Mouse (Mus musculus) adrenal gland, adult (tissue): Measurements from ENCODE around the gene Shisa7.
"Not testable (repeated sequence)": the region's sequence is repeated elsewhere in the genome, so short reads cannot be mapped to it uniquely, and the experiment has no call there.

ENCODE experiments used
- DNase-seq, 2 experiments: peaks; one replicate each; pipeline ENCODE4 v3.0.0; 2022 to 2023; ENCODE audit warnings: low spot score in 1 of 2; ENCODE audit not compliant: inconsistent age in 2 of 2

Shisa7 gene

GRCm38 (mm10) chr7:4844245-4844916 lies at the start of gene Shisa7:
Shisa7 (minus strand) TSS chr7:4844696.
- no peak for DNase-seq

DNA sequence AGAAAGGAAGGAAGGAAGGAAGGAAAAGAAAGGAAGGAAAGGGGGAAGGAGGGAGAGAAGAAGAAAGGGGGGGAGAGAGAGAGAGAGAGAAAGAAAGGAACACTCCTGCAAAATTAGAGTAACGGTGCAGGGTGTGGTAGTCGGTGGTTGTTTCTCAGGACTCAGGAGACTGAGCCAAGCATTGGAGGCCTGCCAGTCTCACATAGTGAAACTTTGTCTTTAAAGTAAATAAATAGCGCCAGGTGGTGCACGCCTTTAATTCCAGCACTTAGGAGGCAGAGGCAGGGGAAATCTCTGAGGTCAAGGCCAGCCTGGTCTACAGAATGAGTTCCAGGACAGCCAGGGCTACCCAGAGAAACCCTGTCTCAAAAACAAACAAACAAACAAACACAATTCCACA lies 42.2 kb upstream of the Shisa7 start:
- no peak for DNase-seq

- DNase-seq = not testable (repeated sequence)
These were observed 34.5 kb upstream of the Shisa7 start for GRCm38 (mm10) chr7:4879036-4879435.

- peak in 1 of 2 experiments; percentile 64 for DNase-seq
These were observed 33.7 kb upstream of the Shisa7 start for GRCm38 (mm10) chr7:4878186-4878585.

GRCm38 (mm10) chr7:4877226-4877625 lies 32.7 kb upstream of the Shisa7 start:
- no peak for DNase-seq

- DNase-seq = peak; percentile 94 to 96
These were observed 32.3 kb upstream of the Shisa7 start, which contains the start of gene Isoc2a for GRCm38 (mm10) chr7:4876753-4877221. Isoc2a (plus strand) TSS chr7:4877153.

GRCm38 (mm10) chr7:4870133-4870532 lies 25.6 kb upstream of the Shisa7 start, which contains the start of gene Isoc2b:
Isoc2b (minus strand) TSS chr7:4870258.
- DNase-seq = no peak

GRCm38 (mm10) chr7:4866631-4867180 lies 22.2 kb upstream of the Shisa7 start:
- DNase-seq = peak in 1 of 2 experiments; percentile 70

GRCm38 (mm10) chr7:4865579-4866493 lies 21.3 kb upstream of the Shisa7 start:
- peak; percentile 97 to 99 for DNase-seq

- peak; percentile 61 to 84 for DNase-seq
These were observed 20.6 kb upstream of the Shisa7 start for GRCm38 (mm10) chr7:4865090-4865489.

GRCm38 (mm10) chr7:4864130-4864845 lies 19.8 kb upstream of the Shisa7 start:
- DNase-seq = peak in 1 of 2 experiments; percentile 83

- peak in 1 of 2 experiments; percentile 75 for DNase-seq
These were observed 19.1 kb upstream of the Shisa7 start for GRCm38 (mm10) chr7:4863541-4864080.

DNA sequence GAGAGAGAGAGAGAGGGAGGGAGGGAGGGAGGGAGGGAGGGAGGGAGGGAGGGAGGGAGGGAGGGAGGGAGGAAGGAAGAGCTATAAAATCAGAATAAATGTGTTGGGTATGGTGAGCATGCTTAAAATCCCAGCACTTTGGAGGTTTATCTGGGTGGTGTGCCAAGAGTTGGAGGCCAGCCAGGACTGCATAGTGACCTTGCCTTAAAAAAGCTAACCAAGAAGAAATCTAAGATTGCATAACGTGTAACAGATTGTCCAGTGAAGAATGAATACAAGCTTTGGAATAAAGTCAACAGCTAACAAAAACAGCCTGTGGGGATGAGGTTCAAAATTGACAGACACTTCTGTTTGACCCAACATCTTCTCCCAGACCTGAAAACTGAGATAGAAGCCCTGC lies 18.5 kb upstream of the Shisa7 start:
- DNase-seq = peak; percentile 90 to 97

DNA sequence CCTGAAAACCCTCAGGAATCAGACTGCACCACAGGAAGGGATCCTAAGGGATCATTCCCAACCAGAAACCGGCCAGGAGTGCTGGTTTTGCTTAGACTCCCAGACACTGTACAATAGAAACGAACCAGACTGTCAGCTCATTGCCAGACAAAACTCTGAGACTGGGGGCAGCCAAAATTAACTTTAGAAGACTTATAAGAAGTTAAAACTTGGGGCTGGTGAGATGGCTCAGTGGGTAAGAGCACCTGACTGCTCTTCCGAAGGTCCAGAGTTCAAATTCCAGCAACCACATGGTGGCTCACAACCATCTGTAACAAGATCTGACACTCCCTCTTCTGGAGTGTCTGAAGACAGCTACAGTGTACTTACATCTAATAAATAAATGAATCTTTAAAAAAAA lies 16.4 kb upstream of the Shisa7 start:
- DNase-seq = peak in 1 of 2 experiments; percentile 13

DNA sequence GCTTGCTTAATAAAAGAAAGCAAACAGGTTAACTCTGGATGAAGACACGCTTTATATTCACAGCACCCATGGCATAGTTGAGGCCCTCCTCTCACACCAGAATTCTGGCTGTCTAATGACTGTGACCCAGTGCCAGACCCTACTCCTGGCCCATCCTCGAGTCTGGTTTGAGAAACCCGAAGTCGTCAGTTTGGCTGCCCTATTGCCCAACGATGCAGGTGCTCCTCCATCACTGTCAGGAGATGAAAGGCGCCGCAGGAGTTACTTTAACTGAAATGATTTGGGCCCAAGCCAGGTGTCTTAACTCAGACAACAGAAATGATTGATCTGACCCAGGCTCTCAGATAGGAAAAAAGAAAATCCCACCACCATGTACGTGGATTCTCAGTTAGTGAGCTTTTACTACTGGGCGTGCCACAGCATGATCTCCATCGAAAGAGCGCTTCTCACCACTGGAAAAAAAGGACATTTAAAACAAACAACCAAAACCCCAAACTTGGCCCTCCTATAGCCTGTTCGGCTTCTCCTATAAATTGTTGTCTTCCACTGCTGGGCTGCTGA lies 15.0 kb upstream of the Shisa7 start:
- peak in 1 of 2 experiments; percentile 50 for DNase-seq

GRCm38 (mm10) chr7:4857321-4857720 lies 12.8 kb upstream of the Shisa7 start:
- no peak for DNase-seq

GRCm38 (mm10) chr7:4856508-4856907 lies 12.0 kb upstream of the Shisa7 start:
- no peak for DNase-seq

GRCm38 (mm10) chr7:4853613-4854012 lies 9.1 kb upstream of the Shisa7 start:
- DNase-seq = peak in 1 of 2 experiments; percentile 54

DNA sequence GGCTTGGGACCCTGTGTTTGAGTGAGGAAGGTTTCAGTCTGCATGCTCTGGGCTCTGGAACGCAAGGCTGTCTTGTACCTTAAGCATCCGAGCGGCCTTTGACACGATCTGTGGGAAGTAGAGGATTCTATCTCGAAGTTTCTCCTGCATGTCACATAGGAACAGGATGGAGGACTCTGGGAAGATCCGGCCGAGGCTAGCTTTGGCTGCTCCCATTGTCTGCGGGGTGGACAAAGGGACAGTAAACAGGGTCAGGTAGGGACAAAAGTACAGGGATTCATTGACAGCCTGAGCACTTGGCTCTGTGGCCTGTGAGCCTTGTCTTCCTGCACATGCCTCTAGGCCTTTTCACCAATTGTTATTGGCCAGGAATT lies 6.8 kb upstream of the Shisa7 start:
- no peak for DNase-seq

GRCm38 (mm10) chr7:4850621-4851314 lies 6.3 kb upstream of the Shisa7 start:
- DNase-seq = no peak
